ENCODE assay signal across 11 mouse cellular contexts in genomic region chr6:134065018-134065725, GRCm38 (mm10). TPM values are rescaled to one million over a fixed set of nuclear protein-coding genes. Genes with fewer than 3 reads are reported as not detected.
DNase-seq lines count a peak whose midpoint lies in the region; ATAC-seq and TF ChIP-seq lines count a peak whose summit lies in the region.
"Had no signal": no experiment of that assay in that cellular context is flagged by ENCODE, and none has a peak within 500 bp of the region (broad histone marks: within the 10 kb centered on the region; RNA-seq: fewer than 3 reads in every experiment).

No protein-coding gene starts in this region.

- H3K4me3 ChIP-seq in bone marrow macrophage, adult 2 months (ENCODE audit: insufficient read depth, low read length), result no peak overlapping the region
- H3K4me3 ChIP-seq in layer of hippocampus, adult 2 months, result no peak overlapping the region
- H3K4me3 ChIP-seq in forebrain, embryonic 14.5 days (ENCODE audit: low read depth, low read length), result no peak overlapping the region

- peak overlapping the region; percentile 68 for H3K27ac ChIP-seq in bone marrow macrophage, adult 2 months (ENCODE audit: insufficient read depth, low read depth, low read length)
- no peak overlapping the region for H3K27ac ChIP-seq in layer of hippocampus, adult 2 months
- H3K27ac ChIP-seq in forebrain, embryonic 14.5 days (ENCODE audit: low read depth, low read length), result no peak overlapping the region

- 88% methylated on average over 11 of the region's 11 CpGs for WGBS in forebrain, embryonic 14.5 days

- TF ChIP-seq POLR2A in bone marrow macrophage, adult 2 months (IDR thresholded peaks at IDR 0.05; ENCODE audit: borderline replicate concordance, low read depth, low read length), result no peak

- H3K9me3 ChIP-seq in forebrain, embryonic 14.5 days (replicated peaks; ENCODE audit: control insufficient read depth, low read length), result no peaks in the 10 kb centered on the region

- H3K27me3 ChIP-seq in forebrain, embryonic 14.5 days (replicated peaks; ENCODE audit: control insufficient read depth, insufficient read depth, low read length), result no peaks in the 10 kb centered on the region

- peaks cover 61% of the 10 kb centered on the region for H3K4me1 ChIP-seq in bone marrow macrophage, adult 2 months (ENCODE audit: control insufficient read depth, insufficient read depth, low read length)
- H3K4me1 ChIP-seq in forebrain, embryonic 14.5 days (ENCODE audit: control insufficient read depth, insufficient read depth, low read length), result no peaks in the 10 kb centered on the region

- H3K4me2 ChIP-seq in forebrain, embryonic 14.5 days (ENCODE audit: low read length), result no peak overlapping the region

- TF ChIP-seq CTCF in bone marrow macrophage, adult 2 months (IDR thresholded peaks at IDR 0.05; ENCODE audit: low read depth, low read length), result no peak
- TF ChIP-seq CTCF in layer of hippocampus, adult 2 months (conservative IDR thresholded peaks at IDR 0.05), result no peak

- ATAC-seq in forebrain, embryonic 14.5 days, result no peak

- H3K9ac ChIP-seq in forebrain, embryonic 14.5 days (ENCODE audit: low read length), result no peak overlapping the region

- DNase-seq in kidney, adult 9 months, result peak; percentile 73
- no peak for DNase-seq in kidney, postnatal 10 days
- DNase-seq in A20 (ENCODE audit: low read depth, low spot score), result peak; percentile 56
- DNase-seq in lung, postnatal 4 days, result peak; percentile 45 to 50
- DNase-seq in layer of hippocampus, adult 2 months (ENCODE audit: low spot score in 2 of 2), result no peak
- no peak for DNase-seq in right cerebral cortex, postnatal 10 days (ENCODE audit: low spot score in 2 of 2)
- no peak for DNase-seq in forebrain, embryonic 14.5 days (ENCODE audit: low spot score)
- DNase-seq: cerebellum, postnatal 36 days; midbrain, embryonic 14.5 days; right cerebral cortex, postnatal 25 days had no signal

- no peaks in the 10 kb centered on the region for H3K36me3 ChIP-seq in forebrain, embryonic 14.5 days (ENCODE audit: control insufficient read depth, insufficient read depth, low read length)

RNA-seq across cellular contexts. Expression of gene Etv6, which starts 29.7 kb away (rescaled TPM):
- polyA plus RNA-seq in bone marrow macrophage, adult 2 months (2012; ENCODE audit: insufficient read depth, insufficient read length, missing spikeins), result 20.3 and 23.4 TPM in 2 replicates
- 1 to 10 TPM; 9.2 to 9.8 TPM for total RNA-seq in layer of hippocampus, adult 2 months (2021)
- 5.9 and 6.1 TPM in 2 replicates for polyA plus RNA-seq in forebrain, embryonic 14.5 days (2014; fragmentation: Nextera tagmentation; extraction: Ambion mirVana)

Comparison
In these comparisons a context has a peak if more than half of its experiments do, and no peak if none do; other contexts are left out.
1. DNase-seq: peak in kidney, adult 9 months (single experiment), A20 (single experiment) and lung, postnatal 4 days (2 of 2); none in kidney, postnatal 10 days (single experiment), layer of hippocampus, adult 2 months (0 of 2), right cerebral cortex, postnatal 10 days (0 of 2) and forebrain, embryonic 14.5 days (single experiment).